Mouse (Mus musculus) CH12.LX (cell line): ENCODE measurements around the gene Ppp1r8. TPM values are rescaled to one million over a fixed set of nuclear protein-coding genes. Genes with fewer than 3 reads are reported as not detected.

Experiments
- DNase-seq: peaks from one replicate; pipeline ENCODE4 v3.0.0-alpha.2; 2013; ENCODE audit errors: extremely low read depth
- H3K27ac ChIP-seq: 2 replicates; pipeline ENCODE4 v1.5.1; 2012; ENCODE audit warnings: low read depth, mild to moderate bottlenecking, control low read depth, moderate library complexity; ENCODE audit not compliant: insufficient read depth
- H3K27me3 ChIP-seq: replicated peaks from 2 replicates; pipeline ENCODE3; 2012; ENCODE audit warnings: inconsistent platforms
- H3K36me3 ChIP-seq, 2 experiments: replicated peaks in 1 of 2; 2 replicates each; pipeline versions ENCODE3 to v1.6.1; 2012; ENCODE audit warnings: inconsistent platforms in 1 of 2, low read length in 1 of 2, mild to moderate bottlenecking in 1 of 2, mixed read lengths in 1 of 2, moderate library complexity in 1 of 2; ENCODE audit not compliant: control insufficient read depth in 1 of 2, insufficient read depth in 1 of 2
- H3K4me1 ChIP-seq, 2 experiments: 2 replicates each; pipeline ENCODE4 v1.6.1; 2012; ENCODE audit warnings: inconsistent platforms in 1 of 2, moderate library complexity in 1 of 2; ENCODE audit not compliant: insufficient read depth in 2 of 2, control insufficient read depth in 1 of 2
- H3K4me2 ChIP-seq: 2 replicates; pipeline ENCODE4 v1.6.1; 2012; ENCODE audit warnings: low read depth, mild to moderate bottlenecking, control low read depth; ENCODE audit not compliant: poor library complexity, insufficient read depth, severe bottlenecking
- H3K4me3 ChIP-seq, 3 experiments: fragments of 150-350 bp in 1 of 3; sonication (generic) in 1 of 3; replicated peaks in 1 of 3; 2 replicates each; pipeline versions ENCODE3 to v1.5.1; 2011 to 2012; ENCODE audit warnings: low read depth in 2 of 3, low read length in 2 of 3, mild to moderate bottlenecking in 2 of 3, moderate library complexity in 2 of 3, control low read depth in 1 of 3, improper control_type of control experiment in 1 of 3, inconsistent platforms in 1 of 3, mixed read lengths in 1 of 3; ENCODE audit not compliant: poor library complexity in 1 of 3
- H3K79me2 ChIP-seq: replicated peaks from 2 replicates; pipeline ENCODE4 v1.6.1; 2012; ENCODE audit warnings: mild to moderate bottlenecking, moderate library complexity; ENCODE audit not compliant: control insufficient read depth, poor library complexity, insufficient read depth, severe bottlenecking; ENCODE audit errors: extremely low read depth
- H3K9ac ChIP-seq: 2 replicates; pipeline ENCODE4 v1.6.1; 2012; ENCODE audit warnings: low read depth, mild to moderate bottlenecking, control low read depth, moderate library complexity; ENCODE audit not compliant: insufficient read depth
- H3K9me3 ChIP-seq: replicated peaks from 2 replicates; pipeline ENCODE3; 2012; ENCODE audit warnings: low read length, inconsistent platforms, mixed read lengths
- BHLHE40 ChIP-seq: IDR thresholded peaks from 2 replicates; pipeline ENCODE4 v1.6.1; 2011; ENCODE audit warnings: mild to moderate bottlenecking, low read depth, low read length, improper control_type of control experiment
- CHD1 ChIP-seq: IDR thresholded peaks from 2 replicates; pipeline ENCODE4 v1.6.1; 2012; ENCODE audit warnings: low read depth, low read length, improper control_type of control experiment, inconsistent platforms
- CHD2 ChIP-seq: IDR thresholded peaks from 2 replicates; pipeline ENCODE4 v1.6.1; 2011; ENCODE audit warnings: low read length, improper control_type of control experiment
- CTCF ChIP-seq, 2 experiments: IDR thresholded peaks in 1 of 2; conservative IDR thresholded peaks in 1 of 2; 2 replicates each; pipeline ENCODE4 v1.5.1; 2011 to 2012; ENCODE audit warnings: low read depth in 2 of 2, low read length in 2 of 2, improper control_type of control experiment in 1 of 2, inconsistent platforms in 1 of 2, mild to moderate bottlenecking in 1 of 2, moderate library complexity in 1 of 2
- E2F4 ChIP-seq: IDR thresholded peaks from 2 replicates; pipeline ENCODE4 v1.6.1; 2011; ENCODE audit warnings: low read depth, low read length, improper control_type of control experiment; ENCODE audit not compliant: insufficient replicate concordance
- ELF1 ChIP-seq: IDR thresholded peaks from 2 replicates; pipeline ENCODE4 v1.6.1; 2014; ENCODE audit warnings: low read depth, mild to moderate bottlenecking, inconsistent platforms, low read length, improper control_type of control experiment
- EP300 ChIP-seq: IDR thresholded peaks from 2 replicates; pipeline ENCODE4 v1.6.1; 2011; ENCODE audit warnings: low read length, improper control_type of control experiment
- ETS1 ChIP-seq: conservative IDR thresholded peaks from 2 replicates; pipeline ENCODE4 v1.6.1; 2012; ENCODE audit warnings: low read depth, mild to moderate bottlenecking, inconsistent platforms, low read length, improper control_type of control experiment, moderate library complexity
- GABPA ChIP-seq: IDR thresholded peaks from 2 replicates; pipeline ENCODE4 v1.6.1; 2012; ENCODE audit warnings: low read depth, low read length, improper control_type of control experiment, inconsistent platforms; ENCODE audit not compliant: insufficient replicate concordance
- HCFC1 ChIP-seq: IDR thresholded peaks from 2 replicates; pipeline ENCODE4 v1.6.1; 2012; ENCODE audit warnings: low read depth, mild to moderate bottlenecking, inconsistent platforms, low read length, improper control_type of control experiment
- IRF4 ChIP-seq: IDR thresholded peaks from 2 replicates; pipeline ENCODE4 v1.6.1; 2014; ENCODE audit warnings: low read depth, mild to moderate bottlenecking, inconsistent platforms, low read length, improper control_type of control experiment
- KAT2A ChIP-seq: IDR thresholded peaks from 2 replicates; pipeline ENCODE4 v1.6.1; 2012; ENCODE audit warnings: low read length, improper control_type of control experiment, inconsistent platforms; ENCODE audit not compliant: insufficient replicate concordance
- MAFK ChIP-seq: IDR thresholded peaks from 2 replicates; pipeline ENCODE4 v1.6.1; 2011; ENCODE audit warnings: low read length, improper control_type of control experiment; ENCODE audit not compliant: insufficient replicate concordance
- MAX ChIP-seq: IDR thresholded peaks from 2 replicates; pipeline ENCODE4 v1.6.1; 2011; ENCODE audit warnings: low read length, improper control_type of control experiment
- MAZ ChIP-seq: IDR thresholded peaks from 2 replicates; pipeline ENCODE4 v1.6.1; 2012; ENCODE audit warnings: low read depth, mild to moderate bottlenecking, inconsistent platforms, low read length, improper control_type of control experiment, moderate library complexity
- MEF2A ChIP-seq: IDR thresholded peaks from 2 replicates; pipeline ENCODE4 v1.6.1; 2014; ENCODE audit warnings: low read depth, mild to moderate bottlenecking, inconsistent platforms, low read length, improper control_type of control experiment, borderline replicate concordance
- MYC ChIP-seq: IDR thresholded peaks from 2 replicates; pipeline ENCODE4 v1.6.1; 2011; ENCODE audit warnings: low read depth, mild to moderate bottlenecking, improper control_type of control experiment, low read length
- NELFE ChIP-seq: IDR thresholded peaks from 2 replicates; pipeline ENCODE4 v1.6.1; 2011; ENCODE audit warnings: low read depth, low read length, improper control_type of control experiment
- NRF1 ChIP-seq: IDR thresholded peaks from 2 replicates; pipeline ENCODE4 v1.6.1; 2014; ENCODE audit warnings: low read depth, mild to moderate bottlenecking, inconsistent platforms, low read length, improper control_type of control experiment, moderate library complexity
- PAX5 ChIP-seq: IDR thresholded peaks from 2 replicates; pipeline ENCODE4 v1.6.1; 2012; ENCODE audit warnings: low read length, inconsistent platforms, mixed read lengths
- POLR2A ChIP-seq: IDR thresholded peaks from 2 replicates; pipeline ENCODE4 v1.6.1; 2011; ENCODE audit warnings: low read depth, mild to moderate bottlenecking, improper control_type of control experiment, low read length
- POLR2AphosphoS2 ChIP-seq: IDR thresholded peaks from 2 replicates; pipeline ENCODE4 v1.6.1; 2011; ENCODE audit warnings: low read depth, low read length, improper control_type of control experiment
- RCOR1 ChIP-seq: conservative IDR thresholded peaks from 2 replicates; pipeline ENCODE4 v1.6.1; 2012; ENCODE audit warnings: low read depth, mild to moderate bottlenecking, inconsistent platforms, low read length, improper control_type of control experiment
- SIN3A ChIP-seq: IDR thresholded peaks from 2 replicates; pipeline ENCODE4 v1.6.1; 2012; ENCODE audit warnings: low read length, improper control_type of control experiment, inconsistent platforms
- SMC3 ChIP-seq: IDR thresholded peaks from 2 replicates; pipeline ENCODE4 v1.6.1; 2011; ENCODE audit warnings: low read depth, low read length, improper control_type of control experiment
- TCF12 ChIP-seq: IDR thresholded peaks from 2 replicates; pipeline ENCODE4 v1.6.1; 2014; ENCODE audit warnings: low read depth, mild to moderate bottlenecking, inconsistent platforms, low read length, improper control_type of control experiment
- UBTF ChIP-seq: IDR thresholded peaks from 2 replicates; pipeline ENCODE4 v1.6.1; 2012; ENCODE audit warnings: low read depth, mild to moderate bottlenecking, inconsistent platforms, low read length, improper control_type of control experiment, moderate library complexity
- ZC3H11A ChIP-seq: IDR thresholded peaks from 2 replicates; pipeline ENCODE4 v1.6.1; 2012; ENCODE audit warnings: low read depth, mild to moderate bottlenecking, inconsistent platforms, low read length, improper control_type of control experiment
- ZKSCAN1 ChIP-seq: IDR thresholded peaks from 2 replicates; pipeline ENCODE4 v1.6.1; 2012; ENCODE audit warnings: low read depth, inconsistent platforms, low read length, improper control_type of control experiment, borderline replicate concordance
- ZMIZ1 ChIP-seq: IDR thresholded peaks from 2 replicates; pipeline ENCODE4 v1.6.1; 2012; ENCODE audit warnings: low read depth, mild to moderate bottlenecking, inconsistent platforms, low read length, improper control_type of control experiment
- ZNF384 ChIP-seq: IDR thresholded peaks from 2 replicates; pipeline ENCODE4 v1.6.1; 2012; ENCODE audit warnings: low read depth, low read length, improper control_type of control experiment, inconsistent platforms
- dilution Hi-C: fragments of 300-500 bp; cut with MboI; formaldehyde crosslinking; loops from 2 replicates; pipeline ENCODE4 v1.14.3; 2020; ENCODE audit warnings: low sequenced_read_pairs; ENCODE audit not compliant: extremely low pct_unique_long_range_greater_than_20kb, extremely low pct_ligation_motif_present
- in situ Hi-C: fragments of 300-500 bp; cut with MboI; formaldehyde crosslinking; loops from 3 replicates; pipeline ENCODE4 v1.14.3; 2019; ENCODE audit warnings: low sequenced_read_pairs, low pct_ligation_motif_present, low pct_unique_long_range_greater_than_20kb, mixed read lengths
- polyA plus RNA-seq: library from polyadenylated mRNA; unstranded; fragments of >175 nt; gene quantifications from 2 replicates; pipeline ENCODE4 v1.2.1, GENCODE M21; 2012; ENCODE audit warnings: low read depth; ENCODE audit not compliant: insufficient read length
- total RNA-seq, 2 experiments: library from RNA; depleted of rRNA; stranded (reverse); fragments of 300-350 nt in 1 of 2; fragments of >200 nt in 1 of 2; gene quantifications; 2 replicates each; pipeline ENCODE4 v1.2.3; 2012 to 2014

The Ppp1r8 gene
- total and polyA plus RNA-seq, 3 experiments, result 89.0 to 141 (median 107) TPM

DNA sequence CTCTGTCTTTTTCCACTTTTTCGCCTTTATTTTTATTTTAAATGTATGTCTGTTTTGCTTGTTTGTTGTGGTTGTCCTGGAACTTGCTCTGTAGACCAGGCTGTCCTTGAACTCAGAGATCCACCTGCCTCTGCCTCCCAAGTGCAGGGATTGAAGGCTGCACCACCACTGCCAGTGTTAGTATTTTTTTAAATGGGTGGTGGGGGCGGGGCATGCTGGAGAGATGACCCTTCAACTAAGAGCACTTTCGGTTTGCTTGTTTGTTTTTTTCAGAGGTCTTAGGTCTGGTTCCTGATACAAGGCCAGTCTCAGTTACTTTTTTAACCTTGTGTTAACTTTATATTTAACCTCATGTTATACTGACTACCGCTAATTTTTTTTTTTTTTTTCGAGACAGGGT is 37.8 kb downstream of the Ppp1r8 start:
- H3K9ac ChIP-seq, result no peak overlapping the region
- no peak overlapping the region for H3K27ac ChIP-seq
- H3K27me3 ChIP-seq, result no peaks in the 10 kb centered on the region
- H3K4me3 ChIP-seq, result no peak overlapping the region
- H3K4me2 ChIP-seq, result no peak overlapping the region
- peaks cover 1% of the 10 kb centered on the region for H3K9me3 ChIP-seq
- no peaks in the 10 kb centered on the region for H3K36me3 ChIP-seq
- TF ChIP-seq ZNF384, result peak; percentile 44; the same call in 1 of the 2 replicates
- TF ChIP-seq IRF4, result no peak
- dilution Hi-C loops (no loop called here), in situ Hi-C loops (no loop called here)
- no peak for DNase-seq
- H3K4me1 ChIP-seq, result peaks cover 16 to 71% of the 10 kb centered on the region in 2 experiments
- no peaks in the 10 kb centered on the region for H3K79me2 ChIP-seq

DNA sequence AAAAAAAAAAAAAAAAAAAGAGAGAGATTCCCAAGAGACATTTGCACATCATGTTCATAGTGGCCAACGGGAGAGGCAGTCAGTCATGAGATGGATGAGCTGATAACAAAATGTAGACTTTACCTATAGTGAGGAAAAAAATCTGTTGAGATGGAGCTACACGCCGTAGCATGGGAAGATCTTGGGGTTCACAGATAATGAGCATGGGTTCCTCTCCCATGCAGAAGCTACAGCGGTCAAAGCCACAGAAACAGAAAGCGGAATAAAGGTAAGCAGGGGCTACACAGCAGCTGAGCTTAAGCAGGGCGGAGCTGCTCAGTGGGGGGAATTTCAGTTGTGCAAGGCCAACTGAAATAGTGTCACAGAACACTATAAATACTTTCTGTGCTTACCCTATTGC is 38.6 kb downstream of the Ppp1r8 start:
- in situ Hi-C loops, result no loop called here
- Histone ChIP-seq H3K9ac (no peak overlapping the region; the same call in 1 of the 2 replicates), H3K79me2 (no peaks in the 10 kb centered on the region), H3K27me3 (no peaks in the 10 kb centered on the region), H3K4me1 (peaks cover 16 to 70% of the 10 kb centered on the region in 2 experiments), H3K4me2 (peak overlapping the region; percentile 76), H3K36me3 (no peaks in the 10 kb centered on the region), H3K4me3 (peak overlapping the region in 1 of 3 experiments; percentile 20), H3K9me3 (no peaks in the 10 kb centered on the region), H3K27ac (peak overlapping the region; percentile 95)
- peak; percentile 82 for DNase-seq
- no peak for TF ChIP-seq POLR2AphosphoS2
- no peak for TF ChIP-seq ZC3H11A
- TF ChIP-seq IRF4, result peak; percentile 83
- TF ChIP-seq MYC, result peak; percentile 57; the same call in 1 of the 2 replicates
- no peak for TF ChIP-seq E2F4
- no peak; the same call in 1 of the 2 replicates for TF ChIP-seq ELF1
- TF ChIP-seq NELFE, result no peak; the same call in 1 of the 2 replicates
- TF ChIP-seq MAX, result peak; percentile 64; the same call in 1 of the 2 replicates
- peak; percentile 90; the same call in 1 of the 2 replicates for TF ChIP-seq MEF2A
- TF ChIP-seq UBTF, result no peak
- peak; percentile 38; the same call in 1 of the 2 replicates for TF ChIP-seq BHLHE40
- peak; percentile 34 for TF ChIP-seq SMC3
- TF ChIP-seq ETS1, result peak; percentile 83
- TF ChIP-seq MAZ, result peak; percentile 73; the same call in 1 of the 2 replicates
- no peak for TF ChIP-seq HCFC1
- no peak for TF ChIP-seq CHD1
- peak; percentile 80 for TF ChIP-seq EP300
- TF ChIP-seq GABPA, result no peak
- TF ChIP-seq POLR2A, result no peak
- TF ChIP-seq RCOR1, result peak; percentile 45; the same call in 1 of the 2 replicates
- peak; percentile 31; the same call in 1 of the 2 replicates for TF ChIP-seq NRF1
- no peak for TF ChIP-seq ZMIZ1
- no peak for TF ChIP-seq CTCF (conservative IDR thresholded peaks at IDR 0.05 in 1 of 2, IDR thresholded peaks at IDR 0.05 in 1 of 2; ENCODE audit: low read depth in 2 of 2, low read length in 2 of 2)
- TF ChIP-seq MAFK, result no peak
- no peak for TF ChIP-seq KAT2A
- no peak for TF ChIP-seq PAX5
- TF ChIP-seq ZNF384, result peak; percentile 93
- TF ChIP-seq ZKSCAN1, result no peak
- peak; percentile 71 for TF ChIP-seq TCF12
- TF ChIP-seq SIN3A, result peak; percentile 60; the same call in 1 of the 2 replicates
- no peak for TF ChIP-seq CHD2
- dilution Hi-C loops, result no loop called here
